Mouse (Mus musculus) megakaryocyte, embryonic 14.5 days (primary cell): Measurements from ENCODE around the gene Zfp51. TPM values are rescaled to one million over a fixed set of nuclear protein-coding genes. Genes with fewer than 3 reads are reported as not detected.
A peak's percentile ranks its signal among the peaks of the same experiment; 100 is the strongest.
"Not testable (repeated sequence)": the region's sequence is repeated elsewhere in the genome, so short reads cannot be mapped to it uniquely, and the experiment has no call there.

Experiments
- H3K27me3 ChIP-seq: replicated peaks from 2 replicates; pipeline ENCODE3; 2012; ENCODE audit warnings: inconsistent platforms
- H3K36me3 ChIP-seq: replicated peaks from 2 replicates; pipeline ENCODE3; 2012; ENCODE audit warnings: low read length, inconsistent platforms, mixed read lengths
- H3K4me1 ChIP-seq: 2 replicates; pipeline ENCODE4 v1.6.1; 2012; ENCODE audit warnings: inconsistent platforms
- H3K4me3 ChIP-seq: replicated peaks from 2 replicates; pipeline ENCODE3; 2012; ENCODE audit warnings: moderate library complexity, mild to moderate bottlenecking, inconsistent platforms
- H3K9me3 ChIP-seq: 2 replicates; pipeline ENCODE4 v1.6.1; 2012; ENCODE audit warnings: inconsistent platforms
- FLI1 ChIP-seq: IDR thresholded peaks from 2 replicates; pipeline ENCODE4 v1.6.1; 2012; ENCODE audit warnings: low read length, inconsistent platforms, mixed read lengths
- GATA1 ChIP-seq: IDR thresholded peaks from 3 replicates; pipeline ENCODE4 v1.6.1; 2012; ENCODE audit warnings: mixed read lengths, low read length, inconsistent platforms, borderline replicate concordance
- polyA plus RNA-seq: library from polyadenylated mRNA; stranded (reverse); fragments of >175 nt; gene quantifications from 2 replicates; pipeline ENCODE4 v1.2.3, GENCODE M21; 2012; ENCODE audit warnings: low replicate concordance; ENCODE audit not compliant: insufficient read depth

Gene Zfp51
- 0.36 TPM in 1 of 2 replicates, not detected in the other for polyA plus RNA-seq

DNA sequence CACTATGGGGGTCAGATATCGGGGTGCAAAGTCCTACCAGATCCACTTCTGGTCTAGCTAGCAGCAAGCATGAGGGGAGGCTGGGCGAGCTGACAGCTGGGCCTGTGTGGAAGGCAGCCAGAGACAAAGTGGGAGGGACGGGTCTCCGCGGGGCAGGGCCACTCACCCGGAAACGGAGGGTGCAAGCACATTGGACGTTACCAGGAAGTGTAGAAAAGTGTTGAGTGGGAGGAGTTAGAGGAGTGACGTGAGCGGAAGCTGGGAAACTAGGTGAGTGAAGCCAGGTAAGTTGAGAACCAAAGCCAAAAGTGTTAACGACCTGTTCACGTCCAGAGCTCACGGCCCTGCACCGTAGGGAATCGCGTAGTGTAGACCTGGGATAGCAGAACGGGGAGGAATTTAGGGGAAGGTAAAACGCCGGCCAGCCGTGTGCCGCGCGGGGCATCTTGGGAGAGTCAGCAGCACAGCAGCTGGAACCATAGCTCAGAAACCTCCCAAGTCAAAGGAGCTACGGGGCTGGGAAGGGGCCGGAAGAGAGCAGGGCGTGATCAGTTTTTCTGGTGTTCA lies at the start of gene Zfp51:
Gene Zfp51, plus strand, starts transcription at position 237 of the 567 bp plus-strand sequence.
- peaks cover 34% of the 10 kb centered on the region for H3K4me1 ChIP-seq
- H3K27me3 ChIP-seq, result no peaks in the 10 kb centered on the region
- 0 out of 2 replicates have a peak, but pooled peaks have one; percentile 35 for TF ChIP-seq FLI1
- TF ChIP-seq GATA1, result no peak
- H3K9me3 ChIP-seq, result no peaks in the 10 kb centered on the region
- peak within 1 kb of the TSS; percentile 95 for H3K4me3 ChIP-seq
- peaks cover 20% of the 10 kb centered on the region for H3K36me3 ChIP-seq

DNA sequence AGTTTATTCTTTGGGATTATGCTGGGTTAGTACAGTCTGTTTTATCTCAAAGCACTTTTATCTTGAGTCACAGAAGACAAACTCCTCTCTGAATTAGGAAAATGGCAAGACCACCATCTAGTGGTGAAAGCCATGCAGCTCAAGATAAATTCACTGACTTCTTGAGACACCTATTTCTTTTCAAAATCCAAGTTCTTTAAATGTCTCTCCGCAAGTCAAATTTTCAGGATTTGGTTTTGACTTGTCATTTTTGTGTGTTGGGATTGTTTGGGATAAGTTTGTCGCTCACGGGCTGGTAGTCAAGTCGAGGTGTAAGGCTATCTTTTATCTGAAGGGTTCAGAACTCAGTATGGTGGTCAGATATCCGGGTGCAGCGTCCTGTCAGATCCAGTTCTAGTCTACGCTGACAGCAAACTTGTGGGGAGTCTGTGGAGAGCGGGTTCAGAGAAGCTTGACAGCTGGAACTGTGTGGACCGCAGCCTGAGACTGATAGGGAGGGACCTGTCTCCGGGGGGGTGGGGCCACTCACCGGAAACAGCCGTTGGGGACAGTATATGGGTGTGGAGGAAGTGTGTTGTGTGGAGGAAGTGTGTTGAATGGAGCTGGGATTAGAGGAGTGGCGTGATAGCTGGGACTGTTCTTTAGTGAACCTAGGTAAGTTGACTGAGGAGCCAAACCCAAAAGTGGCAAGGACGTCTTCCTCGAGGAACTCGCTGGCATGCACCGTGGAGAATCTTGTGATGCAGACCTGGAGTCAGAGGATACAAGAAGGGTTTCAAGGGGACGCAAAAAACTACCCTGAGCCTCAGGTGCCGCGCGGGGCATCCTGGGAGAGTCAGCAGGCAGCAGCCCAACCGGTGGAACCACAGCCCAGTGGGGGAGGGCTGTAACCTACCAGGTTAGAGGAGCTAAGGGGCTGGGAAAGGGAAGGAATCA lies 27.2 kb upstream of the Zfp51 start, which contains the start of gene Zfp54:
Gene Zfp54, plus strand, starts transcription at position 564 of the 936 bp plus-strand sequence.
- H3K36me3 ChIP-seq, result no peaks in the 10 kb centered on the region
- TF ChIP-seq GATA1 (no peak), FLI1 (0 out of 2 replicates have a peak, but pooled peaks have one; percentile 42)
- peaks cover 19% of the 10 kb centered on the region for H3K4me1 ChIP-seq
- no peaks in the 10 kb centered on the region for H3K9me3 ChIP-seq
- peaks cover 3% of the 10 kb centered on the region for H3K27me3 ChIP-seq
- peak within 1 kb of the TSS; percentile 91 for H3K4me3 ChIP-seq

DNA sequence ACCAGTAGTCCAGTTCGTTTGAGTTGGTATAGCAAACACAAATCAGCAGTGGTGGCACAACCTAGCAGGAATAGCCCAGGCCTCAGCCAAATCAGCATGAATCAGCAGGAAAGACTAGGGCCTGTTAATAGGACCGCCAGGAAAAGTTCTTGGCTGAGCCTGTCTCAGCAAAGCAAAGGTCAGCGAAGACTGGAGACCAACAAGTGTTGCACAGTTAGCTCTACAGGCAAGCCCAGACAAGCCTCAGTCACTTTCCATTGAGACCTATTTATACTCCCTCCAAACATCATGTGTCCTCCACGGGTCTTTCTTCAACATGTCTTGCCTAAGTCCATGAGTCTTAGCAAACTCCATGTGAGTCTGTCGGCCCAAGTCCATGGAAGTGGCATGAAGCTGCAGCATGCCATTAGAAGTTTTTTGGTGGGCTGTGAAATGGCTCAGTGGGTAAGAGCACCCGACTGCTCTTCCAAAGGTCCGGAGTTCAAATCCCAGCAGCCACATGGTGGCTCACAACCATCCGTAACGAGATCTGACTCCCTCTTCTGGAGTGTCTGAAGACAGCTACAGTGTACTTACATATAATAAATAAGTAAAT lies 11.3 kb upstream of the Zfp51 start:
- H3K4me1 ChIP-seq, result peaks cover 23% of the 10 kb centered on the region
- H3K27me3 ChIP-seq, result not testable (repeated sequence)

DNA sequence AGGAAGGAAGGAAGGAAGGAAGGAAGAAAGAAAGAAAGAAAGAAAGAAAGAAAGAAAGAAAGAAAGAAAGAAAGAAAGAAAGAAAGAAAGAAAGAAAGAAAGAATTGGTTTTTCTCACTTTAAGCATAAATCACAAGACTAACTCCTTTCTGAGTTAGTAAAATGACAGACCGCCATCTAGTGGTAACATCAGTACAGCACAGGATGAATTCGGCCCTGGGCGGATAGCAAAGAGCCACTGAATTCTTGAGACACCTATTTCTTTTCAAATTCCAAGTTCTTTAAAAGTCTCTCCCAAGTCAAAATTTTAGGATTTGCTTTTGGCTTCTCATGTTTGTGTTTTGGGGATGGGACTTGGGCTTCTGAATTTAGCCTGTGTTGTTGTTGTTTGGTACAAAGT lies 505 bp upstream of the Zfp51 start:
- Histone ChIP-seq H3K36me3 (peaks cover 20% of the 10 kb centered on the region), H3K4me3 (peak overlapping the region; percentile 95), H3K9me3 (no peaks in the 10 kb centered on the region), H3K27me3 (no peaks in the 10 kb centered on the region), H3K4me1 (peaks cover 32% of the 10 kb centered on the region)
- no peak for TF ChIP-seq FLI1
- no peak for TF ChIP-seq GATA1

More for the DNA sequence above, 11.3 kb upstream of the Zfp51 start:
- not testable (repeated sequence) for H3K9me3 ChIP-seq, H3K4me3 ChIP-seq, H3K36me3 ChIP-seq

DNA sequence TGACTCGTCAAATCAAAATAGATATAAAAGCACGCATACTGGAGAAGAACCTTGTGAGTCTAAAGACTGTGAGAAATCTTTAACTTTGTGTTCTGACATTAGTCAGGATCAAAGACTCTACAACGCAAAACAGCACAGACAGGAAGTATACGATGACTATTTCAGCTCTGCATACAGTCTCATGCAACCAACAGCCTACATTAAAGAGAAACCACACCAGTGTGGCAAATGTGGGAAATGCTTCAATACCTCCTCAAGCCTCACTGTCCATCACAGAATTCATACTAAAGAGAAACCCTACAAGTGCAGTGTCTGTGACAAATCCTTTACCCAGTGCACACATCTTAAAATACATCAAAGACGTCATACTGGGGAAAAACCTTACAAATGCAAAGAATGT lies 13.4 kb downstream of the Zfp51 start:
- H3K4me3 ChIP-seq, result no peak overlapping the region
- no peaks in the 10 kb centered on the region for H3K9me3 ChIP-seq
- TF ChIP-seq GATA1, result no peak
- no peak for TF ChIP-seq FLI1
- H3K4me1 ChIP-seq, result peaks cover 18% of the 10 kb centered on the region
- peaks cover 75% of the 10 kb centered on the region for H3K36me3 ChIP-seq
- no peaks in the 10 kb centered on the region for H3K27me3 ChIP-seq

DNA sequence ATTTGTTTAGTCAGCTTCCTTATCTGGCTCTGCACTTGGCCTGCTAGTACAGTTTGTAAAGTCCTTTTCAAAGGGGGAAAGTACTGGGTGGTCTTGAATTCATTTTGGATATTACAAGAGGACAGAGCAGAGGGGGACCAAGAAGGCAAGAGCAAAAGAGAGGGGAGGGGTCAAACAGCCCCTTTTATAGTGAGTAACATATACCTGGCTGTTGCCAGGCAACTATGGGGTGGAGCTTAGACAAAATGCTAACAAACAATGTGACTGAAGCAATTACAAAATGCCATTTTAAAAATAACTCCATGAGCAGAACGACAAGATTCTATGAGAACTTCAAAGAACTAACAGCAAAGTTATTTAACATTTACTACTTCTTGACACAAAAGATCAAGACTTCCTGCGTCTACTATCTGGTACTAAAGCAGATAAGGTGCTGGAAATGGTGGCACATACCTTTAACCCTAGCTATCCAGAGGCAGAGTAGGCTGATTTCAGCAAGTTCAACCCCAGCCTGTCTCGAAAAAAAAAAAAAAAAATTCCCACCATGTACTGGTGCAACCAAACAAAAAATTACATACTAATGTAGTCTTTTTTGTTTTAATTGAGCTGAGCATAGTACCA lies 22.0 kb downstream of the Zfp51 start:
- Histone ChIP-seq H3K27me3 (no peaks in the 10 kb centered on the region), H3K4me1 (peaks cover 60% of the 10 kb centered on the region), H3K9me3 (no peaks in the 10 kb centered on the region), H3K36me3 (peaks cover 17% of the 10 kb centered on the region), H3K4me3 (peak overlapping the region; percentile 82)
- TF ChIP-seq GATA1, result no peak
- no peak for TF ChIP-seq FLI1

DNA sequence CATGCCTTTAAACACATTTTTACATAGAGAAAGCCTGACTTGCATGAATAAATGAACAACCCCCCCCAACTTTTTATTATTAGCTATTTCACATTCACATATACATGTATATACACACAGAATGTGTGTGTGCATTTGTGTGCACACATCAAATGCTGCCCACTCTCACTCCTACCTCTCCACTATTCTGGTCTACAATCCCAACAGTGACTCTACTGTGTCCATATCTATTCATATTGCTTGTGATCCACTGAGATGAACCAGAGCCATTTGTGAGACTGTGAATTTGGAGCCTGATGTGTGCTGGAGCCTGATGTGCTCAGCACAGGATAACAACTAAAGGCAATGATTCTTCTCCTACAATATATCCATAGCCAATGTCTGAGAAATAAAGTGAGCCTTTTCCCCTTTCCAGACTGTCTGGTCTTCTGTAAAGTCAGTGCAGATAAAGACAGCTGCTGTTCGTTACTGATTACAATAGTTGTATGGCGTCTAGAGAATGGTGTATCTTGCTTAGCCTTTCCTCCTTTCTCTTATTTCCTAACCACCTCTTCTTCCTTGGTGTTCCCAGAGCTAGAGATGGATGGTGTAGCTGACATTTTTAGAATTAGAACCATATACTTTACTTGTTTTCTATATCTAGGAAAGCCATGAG lies 22.6 kb downstream of the Zfp51 start:
- peaks cover 54% of the 10 kb centered on the region for H3K4me1 ChIP-seq
- H3K4me3 ChIP-seq, result peak overlapping the region; percentile 87
- no peaks in the 10 kb centered on the region for H3K9me3 ChIP-seq
- peaks cover 17% of the 10 kb centered on the region for H3K36me3 ChIP-seq
- no peaks in the 10 kb centered on the region for H3K27me3 ChIP-seq
- TF ChIP-seq GATA1, result no peak
- no peak for TF ChIP-seq FLI1

DNA sequence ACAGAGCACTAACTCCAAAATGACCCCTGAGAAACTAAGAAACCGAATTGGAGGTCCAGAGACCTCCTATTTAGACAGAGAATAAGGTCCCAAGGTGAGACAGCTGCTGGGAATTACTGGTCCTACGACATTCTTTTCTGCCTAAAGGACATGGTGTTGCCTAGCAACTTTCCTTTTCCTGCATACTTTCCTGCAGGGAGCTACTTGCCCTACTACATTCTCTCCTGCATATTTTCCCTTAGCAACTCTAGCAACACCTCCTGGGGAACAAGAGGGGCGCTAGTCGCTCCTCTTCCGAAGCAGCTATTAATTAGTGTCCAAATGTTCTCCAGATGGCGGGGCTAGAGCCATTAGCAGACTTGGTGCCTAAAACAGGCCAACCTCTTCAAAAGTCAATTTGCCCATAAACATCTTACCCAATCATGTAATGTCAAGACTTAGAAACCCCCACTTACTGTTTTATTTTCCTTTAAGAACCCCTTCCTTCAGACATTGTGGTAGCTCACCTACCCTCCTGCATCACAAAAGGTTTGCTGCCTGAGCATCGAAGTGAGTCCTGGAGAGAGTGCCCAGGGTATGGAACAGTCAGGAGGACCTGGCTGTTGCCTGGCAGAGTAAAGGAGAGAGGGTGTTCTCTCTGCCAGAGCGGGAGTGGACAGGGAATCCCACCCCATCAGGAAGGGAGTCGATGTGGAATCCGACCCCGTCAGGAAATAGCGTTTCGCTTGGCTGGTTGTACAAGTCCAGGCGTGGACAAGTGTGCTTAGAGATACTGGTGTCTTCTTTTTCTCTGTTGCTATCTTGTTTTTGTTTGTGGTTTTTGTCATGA lies 23.4 kb downstream of the Zfp51 start:
- TF ChIP-seq GATA1, result no peak
- no peak for TF ChIP-seq FLI1
- peaks cover 20% of the 10 kb centered on the region for H3K36me3 ChIP-seq
- no peaks in the 10 kb centered on the region for H3K9me3 ChIP-seq
- peak overlapping the region; percentile 87 for H3K4me3 ChIP-seq
- H3K27me3 ChIP-seq, result no peaks in the 10 kb centered on the region
- peaks cover 52% of the 10 kb centered on the region for H3K4me1 ChIP-seq

DNA sequence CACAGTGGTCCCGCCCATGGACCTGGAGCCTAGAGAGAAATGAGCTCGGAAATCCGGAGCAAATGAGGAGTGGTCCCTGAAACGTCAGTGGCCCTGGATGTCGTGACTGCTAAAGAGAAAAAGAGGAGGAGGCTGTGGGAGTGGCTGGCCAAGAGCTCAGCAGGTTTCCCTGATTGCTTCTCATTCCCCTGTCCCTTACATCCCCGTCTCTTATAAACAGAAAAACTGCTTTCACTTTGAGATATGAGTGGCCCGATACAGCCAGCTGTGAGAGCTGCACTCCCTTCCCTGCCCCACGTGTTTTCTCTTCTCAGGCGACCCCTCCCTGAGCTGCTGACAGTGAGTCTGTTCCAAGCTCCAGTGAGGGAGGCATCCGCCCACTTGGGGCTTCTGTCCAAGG lies 24.6 kb downstream of the Zfp51 start:
- H3K27me3 ChIP-seq, H3K9me3 ChIP-seq: not testable (repeated sequence)
- Histone ChIP-seq H3K4me3 (peak overlapping the region; percentile 82), H3K36me3 (peaks cover 18% of the 10 kb centered on the region), H3K4me1 (peaks cover 55% of the 10 kb centered on the region)

DNA sequence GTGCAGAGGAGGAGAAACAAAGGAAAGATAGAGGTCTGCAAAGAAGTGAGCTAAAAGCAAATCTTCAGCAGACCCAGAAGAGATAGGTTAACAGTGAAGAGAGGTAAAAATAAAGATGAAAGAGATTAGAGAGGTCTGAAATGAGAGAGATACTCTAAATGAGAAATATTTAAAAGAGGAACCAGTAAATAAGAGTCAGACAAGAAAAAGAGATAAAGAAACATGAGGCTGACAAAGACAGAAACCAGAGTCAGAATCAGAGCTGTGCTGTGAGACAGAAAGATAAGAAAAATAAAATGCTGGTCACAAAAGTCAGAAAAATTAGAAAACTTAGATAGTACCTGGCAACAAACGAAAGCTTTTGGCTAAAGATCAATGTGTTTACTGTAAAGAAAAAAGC lies 25.1 kb downstream of the Zfp51 start:
- H3K4me3 ChIP-seq, H3K9me3 ChIP-seq, H3K27me3 ChIP-seq: not testable (repeated sequence)
- Histone ChIP-seq H3K36me3 (peaks cover 13% of the 10 kb centered on the region), H3K4me1 (peaks cover 51% of the 10 kb centered on the region)

DNA sequence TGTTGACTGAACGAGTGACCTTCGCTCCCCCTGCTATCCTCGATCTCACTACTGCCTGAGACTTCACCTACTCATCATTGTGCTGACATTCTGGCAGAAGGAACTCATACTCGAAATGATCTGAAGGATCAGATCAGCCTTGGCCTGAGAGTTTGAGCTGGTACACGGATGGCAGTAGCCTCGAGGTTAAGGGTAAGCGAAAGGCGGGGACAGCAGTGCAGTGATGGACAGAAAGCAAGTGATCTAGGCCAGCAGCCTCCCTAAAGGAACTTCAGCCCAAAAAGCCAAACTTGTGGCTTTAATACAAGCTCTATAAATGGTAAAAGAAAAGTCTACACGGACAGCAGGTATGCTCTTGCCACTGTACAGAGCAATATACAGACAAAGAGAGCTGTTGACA lies 26.2 kb downstream of the Zfp51 start:
- H3K27me3 ChIP-seq, H3K9me3 ChIP-seq, H3K4me3 ChIP-seq, H3K36me3 ChIP-seq: not testable (repeated sequence)
- peaks cover 41% of the 10 kb centered on the region for H3K4me1 ChIP-seq

DNA sequence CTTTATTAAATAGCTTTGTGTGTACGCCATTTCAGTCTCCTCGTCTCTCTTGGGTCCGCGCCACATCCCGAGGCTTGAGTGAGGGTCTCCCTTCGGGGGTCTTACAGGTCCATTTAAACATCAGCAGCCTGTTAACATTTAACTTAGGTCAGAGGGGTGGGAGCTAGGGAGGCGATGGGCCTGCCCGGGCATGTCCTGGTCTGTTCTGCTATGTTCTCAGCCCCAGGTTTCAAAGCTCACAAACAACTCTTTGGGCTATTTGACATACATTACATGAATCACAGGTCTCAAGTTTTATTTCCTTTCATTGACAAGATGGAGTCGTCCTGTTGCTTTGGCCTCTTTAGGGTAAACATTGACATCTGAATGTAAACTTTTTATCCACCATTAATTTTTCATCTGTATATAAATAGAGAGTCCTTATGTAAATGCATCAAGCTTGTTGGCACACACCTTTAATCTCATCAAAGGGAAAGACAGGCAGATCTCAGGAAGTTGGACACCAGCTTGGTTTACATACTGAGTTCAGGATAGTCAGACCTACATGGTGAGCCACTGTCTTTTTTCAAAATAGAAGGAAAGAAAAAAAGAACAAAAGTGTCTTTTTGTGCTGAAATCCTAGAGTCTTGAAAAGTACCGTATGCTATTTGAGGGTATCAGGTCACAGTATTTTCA lies 28.1 kb downstream of the Zfp51 start:
- H3K4me3 ChIP-seq, result peak overlapping the region; percentile 42
- H3K9me3 ChIP-seq, H3K27me3 ChIP-seq: not testable (repeated sequence)
- H3K4me1 ChIP-seq, result peaks cover 27% of the 10 kb centered on the region
- peaks cover 14% of the 10 kb centered on the region for H3K36me3 ChIP-seq
